Mouse (Mus musculus): Measurements from ENCODE around the gene Abhd17b.
"Not testable (repeated sequence)": the region's sequence is repeated elsewhere in the genome, so short reads cannot be mapped to it uniquely, and the experiment has no call there.

Abhd17b gene

DNA sequence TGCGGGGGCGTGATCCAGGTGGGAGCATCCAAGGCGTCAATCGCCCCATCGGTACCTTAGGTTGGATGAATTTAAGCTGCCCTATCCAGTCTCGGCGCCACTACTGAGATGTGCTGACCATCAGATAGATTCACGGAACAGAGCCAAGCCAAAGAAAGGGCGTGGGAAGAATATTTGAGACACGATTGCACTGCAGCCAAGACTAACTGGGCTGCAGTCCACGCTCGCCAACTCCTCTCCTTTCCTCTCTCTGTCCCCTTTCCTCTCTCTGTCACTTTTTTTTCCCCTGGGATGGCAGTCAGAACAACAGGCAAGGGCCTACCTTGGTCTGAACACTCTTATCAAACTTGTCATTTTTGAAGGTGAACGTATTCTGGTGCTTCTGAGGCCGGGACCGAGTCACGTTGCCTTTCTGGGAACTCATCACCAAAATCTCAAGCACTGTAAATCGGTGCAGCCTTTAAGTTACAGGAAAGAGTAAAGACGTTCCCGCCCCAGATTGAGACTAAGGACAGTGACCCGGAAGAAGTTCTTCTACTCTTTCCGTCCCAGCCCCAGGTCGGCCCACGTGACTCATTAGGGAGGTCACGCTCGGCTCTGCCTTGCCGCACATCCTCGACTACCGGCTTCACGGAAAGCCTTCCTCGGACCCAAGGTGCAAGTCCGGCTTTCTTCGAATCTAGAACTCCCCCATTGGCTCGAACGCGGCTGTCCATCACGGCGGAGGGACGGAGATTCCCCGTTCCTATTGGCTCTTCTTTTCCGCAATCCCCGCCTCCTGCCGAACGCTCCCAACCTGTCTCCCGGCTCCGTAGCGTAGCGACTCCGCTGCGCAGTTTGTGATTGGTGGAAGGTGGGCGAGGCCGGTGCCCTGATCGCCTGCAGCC is 457 bp upstream of the Abhd17b start, which contains the start of gene 1110059E24Rik:
1110059E24Rik (minus strand) TSS at position 692 of the 887 bp plus-strand sequence.
- DNase-seq (ENCODE audit: low spot score), result peak; percentile 93

DNA sequence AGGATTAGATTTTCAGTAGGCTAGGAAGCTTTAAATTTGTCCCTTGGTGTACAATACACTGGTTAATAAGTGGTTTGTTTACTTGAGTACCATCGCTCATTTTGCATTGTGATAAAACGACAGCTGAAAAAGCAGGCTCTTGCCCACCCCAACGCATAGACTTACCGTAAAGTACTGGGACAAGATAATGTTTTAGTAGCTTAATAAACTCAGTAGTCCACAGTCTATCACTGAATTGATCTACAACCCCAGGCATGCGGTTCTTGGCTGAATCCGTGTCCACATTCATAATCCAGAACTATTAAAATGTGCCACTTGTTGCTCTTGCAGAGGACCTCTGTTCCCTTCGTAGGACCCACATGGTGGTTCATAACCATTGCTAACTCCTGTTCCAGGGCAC is 1.8 kb downstream of the Abhd17b start:
- no peak for DNase-seq (ENCODE audit: low spot score)

DNA sequence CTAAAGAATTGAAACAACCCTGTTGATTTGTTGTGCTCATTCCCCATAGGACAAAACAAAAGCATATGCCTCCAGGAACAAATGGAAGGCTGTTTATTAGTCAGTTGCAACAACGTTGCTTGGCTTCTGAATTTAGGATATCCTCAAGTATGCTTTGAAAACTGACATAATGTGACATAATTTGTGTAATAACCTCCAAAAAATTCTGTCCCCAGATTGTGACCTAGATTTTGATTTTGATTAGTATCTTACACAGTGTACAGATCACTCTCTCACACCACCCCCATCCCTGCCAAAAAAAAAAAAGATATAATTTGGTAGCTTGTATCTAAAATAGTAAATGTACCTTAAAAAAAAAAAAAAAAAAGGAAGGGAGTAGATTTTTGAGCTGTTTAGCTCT is 7.7 kb downstream of the Abhd17b start:
- DNase-seq (ENCODE audit: low spot score), result no peak

DNA sequence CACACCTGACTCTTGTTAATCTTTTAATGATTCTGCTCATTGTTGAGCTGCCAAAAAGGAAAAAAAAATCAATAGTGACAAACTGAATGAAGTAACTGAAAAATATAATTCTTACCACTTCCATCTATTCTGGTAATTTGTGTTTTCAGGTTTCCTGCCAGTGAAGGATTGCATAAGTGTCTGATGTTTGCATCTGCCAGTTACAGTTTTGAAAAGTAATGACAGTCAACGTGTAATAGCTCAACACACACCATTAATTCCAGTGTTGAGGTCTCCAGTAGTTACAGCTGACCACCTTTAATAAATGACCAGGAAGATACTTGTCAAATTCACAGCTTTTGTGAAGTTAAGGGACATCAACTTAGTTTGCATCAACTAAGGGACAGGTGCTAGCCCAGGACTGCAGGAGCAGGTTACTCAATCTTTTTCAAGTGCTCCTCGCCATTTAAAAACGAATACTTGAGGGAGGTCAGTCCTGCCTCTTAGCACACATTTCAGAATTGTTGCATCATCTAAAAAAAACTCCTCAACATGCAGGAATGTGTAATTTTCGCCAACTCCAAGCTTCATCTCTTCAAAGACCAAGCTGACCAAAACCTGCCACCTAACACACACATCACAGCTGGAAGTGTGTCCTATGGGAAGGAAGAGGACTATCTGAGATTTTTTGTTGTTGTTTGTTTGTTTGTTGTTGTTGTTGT is 10.9 kb downstream of the Abhd17b start:
- DNase-seq (ENCODE audit: low spot score), result no peak

DNA sequence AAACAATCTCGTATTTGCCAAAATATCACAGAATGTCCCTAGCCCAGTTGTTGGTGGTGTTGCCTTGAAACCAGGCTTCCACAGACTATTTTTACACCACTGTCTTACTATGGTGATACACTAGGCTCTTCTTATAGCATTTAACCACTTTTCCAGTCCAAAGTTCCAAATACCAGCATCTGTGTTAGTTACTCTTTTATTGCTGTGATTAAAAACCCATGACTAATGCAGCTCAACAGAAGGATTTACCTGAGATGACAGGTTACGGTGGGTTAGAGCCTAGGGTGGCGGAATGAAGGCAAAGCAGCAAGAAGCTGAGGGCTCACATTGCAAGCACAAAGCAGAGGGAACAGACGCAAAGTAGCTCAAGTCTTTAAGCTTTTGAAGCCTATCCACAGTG is 16.7 kb downstream of the Abhd17b start:
- DNase-seq (ENCODE audit: low spot score), result no peak

DNA sequence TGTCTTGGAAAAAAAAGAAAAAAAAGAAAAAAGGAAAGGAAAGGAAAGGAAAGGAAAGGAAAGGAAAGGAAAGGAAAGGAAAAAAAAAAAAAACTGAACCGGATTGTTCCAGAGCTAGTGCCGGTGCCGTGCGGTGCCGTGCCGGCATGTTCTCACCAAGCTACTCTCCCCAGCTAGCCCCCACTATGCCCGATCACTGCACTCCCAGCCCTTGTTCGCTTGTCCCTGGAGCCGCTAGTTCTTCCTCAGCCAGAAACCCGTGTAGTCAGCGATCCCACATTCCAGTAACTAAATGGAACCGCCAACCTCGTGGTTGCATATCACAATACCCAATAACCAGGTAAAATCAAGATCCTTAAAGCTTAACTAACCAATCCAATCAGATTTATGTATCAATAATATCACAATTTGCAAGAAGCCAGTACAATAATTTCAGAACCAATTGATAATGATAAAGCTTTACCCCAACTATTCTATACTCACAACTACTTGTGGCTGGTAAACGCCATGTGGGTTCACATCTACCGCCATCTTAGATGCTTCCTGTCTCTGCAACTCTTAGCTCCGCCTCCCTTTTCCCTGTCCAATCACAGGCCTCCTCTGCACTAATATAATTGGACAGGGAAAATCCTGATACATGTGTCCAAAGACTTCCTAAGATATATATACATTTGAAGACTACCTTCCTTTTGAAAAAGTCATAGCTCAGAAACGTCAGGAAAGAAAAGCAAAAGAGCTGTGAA is 21.5 kb downstream of the Abhd17b start:
- DNase-seq (ENCODE audit: low spot score), result no peak

DNA sequence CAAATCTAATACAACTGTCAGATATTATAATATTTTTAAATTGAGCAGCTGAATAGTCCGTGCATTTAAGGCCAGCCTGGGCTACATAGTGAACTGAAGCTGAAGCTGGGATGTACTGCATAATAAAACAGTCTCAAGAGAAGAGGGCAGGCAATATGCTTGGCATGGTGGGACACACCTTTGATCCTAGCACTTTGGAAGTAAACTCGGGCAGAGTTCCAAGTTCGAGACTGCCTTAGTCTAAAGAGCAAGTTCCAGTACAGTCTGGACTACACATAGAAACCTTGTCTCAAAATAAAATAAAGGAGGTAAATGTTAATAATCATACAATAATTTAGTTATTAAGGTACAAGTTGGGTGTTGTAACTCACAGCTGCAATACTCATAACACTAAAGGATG is 27.1 kb downstream of the Abhd17b start:
- no peak for DNase-seq (ENCODE audit: low spot score)

DNA sequence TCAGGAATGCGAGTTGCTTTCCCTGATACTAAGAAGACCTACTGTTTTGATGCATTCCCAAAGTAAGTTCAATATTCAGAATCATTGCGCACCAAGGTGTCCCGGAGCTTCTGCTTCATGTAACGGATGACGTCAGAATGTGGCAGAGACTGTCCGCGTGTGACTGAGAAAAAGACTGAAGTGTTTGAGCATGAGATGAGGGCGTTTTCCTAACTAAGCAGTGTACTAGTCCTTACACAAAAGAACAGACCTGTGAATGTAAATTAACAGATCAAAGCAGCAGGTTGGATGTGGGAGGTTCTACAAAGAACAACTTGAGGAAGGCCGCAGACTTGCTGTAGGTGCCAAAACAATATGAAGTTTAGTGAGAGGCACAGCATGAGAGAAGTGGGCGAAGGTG is 28.0 kb downstream of the Abhd17b start:
- no peak for DNase-seq (ENCODE audit: low spot score)

DNA sequence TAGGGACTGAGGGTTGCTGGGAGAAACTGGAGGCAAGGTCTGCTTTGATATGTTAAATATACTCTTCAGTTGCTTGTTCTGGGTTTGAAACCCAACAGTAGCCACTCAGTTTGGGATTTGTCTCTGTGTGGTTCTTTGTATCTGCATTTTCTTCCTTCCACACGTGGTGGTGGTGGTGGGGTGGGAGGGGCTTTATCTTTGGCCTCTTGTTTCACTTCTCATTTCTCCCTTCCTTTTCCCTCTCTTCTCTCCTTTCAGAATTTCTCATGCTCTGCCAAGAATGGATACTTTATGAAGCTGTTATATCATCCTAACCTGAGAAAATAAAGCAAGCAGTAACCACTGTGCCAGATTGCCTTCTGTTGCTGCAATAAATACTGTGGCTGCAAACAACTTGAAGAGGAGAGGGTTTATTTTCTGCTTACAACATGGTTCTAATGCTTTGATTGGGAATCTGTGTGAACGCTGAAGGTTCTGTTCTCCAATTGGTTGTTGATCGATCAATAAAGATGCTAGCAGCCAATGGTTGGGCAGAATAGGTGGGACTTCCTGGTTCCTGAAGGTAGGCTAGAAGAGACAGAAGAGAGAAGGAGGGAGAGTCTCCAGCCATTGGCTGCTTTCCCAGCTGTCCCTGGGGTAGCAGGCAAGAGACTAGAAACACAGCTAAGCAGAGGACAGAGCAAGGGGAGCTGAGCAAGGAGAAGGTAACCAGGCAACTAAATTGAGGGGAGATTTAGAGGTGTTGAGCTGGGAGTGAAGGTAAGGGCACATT is 60.5 kb downstream of the Abhd17b start:
- no peak for DNase-seq (ENCODE audit: low spot score)

DNA sequence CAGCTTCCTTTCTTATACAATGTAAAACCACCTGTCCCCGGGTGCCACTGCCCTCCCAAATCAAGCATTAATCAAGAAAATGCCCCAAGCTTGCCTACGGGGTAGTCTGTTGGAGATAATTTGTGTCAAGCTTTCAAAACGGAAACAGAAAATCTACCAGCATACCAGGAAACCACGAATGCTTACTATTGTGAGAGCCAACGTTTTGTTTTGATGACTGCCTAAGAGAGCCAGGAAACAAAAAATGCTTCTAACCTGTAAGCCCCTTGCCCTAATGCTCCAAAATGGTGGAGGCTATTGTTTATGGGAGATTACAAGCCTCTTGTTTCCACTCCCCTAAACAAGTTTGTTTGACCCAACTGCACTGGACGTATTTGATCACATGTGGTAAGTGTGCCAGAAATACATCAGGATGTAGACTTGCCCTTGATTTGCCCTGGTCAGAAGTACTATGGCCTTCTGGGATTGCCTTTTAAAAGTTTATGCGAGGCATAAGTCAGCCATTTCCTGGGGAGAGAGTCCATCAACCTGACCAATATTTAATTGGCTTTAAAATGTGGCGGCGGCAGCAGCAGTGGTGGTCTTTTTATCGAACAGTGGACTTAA is 61.4 kb downstream of the Abhd17b start:
- DNase-seq (ENCODE audit: low spot score), result no peak

DNA sequence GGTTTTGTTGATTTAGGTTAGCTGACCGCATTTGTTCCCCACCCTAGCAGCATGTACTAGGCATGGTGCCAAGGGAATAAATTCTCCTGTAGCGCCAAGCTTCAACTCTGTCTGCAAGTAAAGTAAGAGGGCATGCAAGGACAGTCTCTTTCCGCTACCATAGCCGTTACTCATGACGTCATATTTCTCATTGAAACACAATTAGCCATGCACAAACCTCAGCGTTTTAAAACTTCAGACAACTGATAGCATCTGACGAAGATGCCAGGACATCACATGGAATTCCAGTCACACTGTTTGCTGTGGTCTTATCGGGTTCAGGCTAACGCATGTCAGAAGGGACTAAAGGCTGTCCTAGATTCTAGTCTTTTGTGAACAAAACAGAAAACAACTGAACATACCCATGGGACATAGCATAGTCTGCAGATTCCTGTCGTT is 62.0 kb downstream of the Abhd17b start:
- DNase-seq (ENCODE audit: low spot score), result no peak

DNA sequence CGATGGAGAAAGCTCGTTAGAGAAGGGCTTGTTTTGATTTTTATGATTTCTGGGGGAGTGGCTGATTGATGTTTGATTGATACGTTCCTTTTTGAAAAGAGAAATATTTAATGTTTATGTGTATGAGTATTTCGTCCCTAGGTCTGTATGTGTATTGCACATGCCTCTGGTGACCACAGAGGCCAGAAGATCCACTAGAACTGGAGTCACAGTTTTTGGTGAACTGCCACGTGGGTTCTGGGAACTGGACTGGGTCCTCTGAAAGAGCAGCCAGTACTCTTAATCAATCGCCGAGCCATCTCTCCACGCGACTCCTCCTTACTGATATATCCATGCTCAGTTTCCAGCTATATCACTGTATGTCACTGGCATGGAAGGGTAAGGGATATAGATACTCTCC is 62.5 kb downstream of the Abhd17b start:
- no peak for DNase-seq (ENCODE audit: low spot score)

DNA sequence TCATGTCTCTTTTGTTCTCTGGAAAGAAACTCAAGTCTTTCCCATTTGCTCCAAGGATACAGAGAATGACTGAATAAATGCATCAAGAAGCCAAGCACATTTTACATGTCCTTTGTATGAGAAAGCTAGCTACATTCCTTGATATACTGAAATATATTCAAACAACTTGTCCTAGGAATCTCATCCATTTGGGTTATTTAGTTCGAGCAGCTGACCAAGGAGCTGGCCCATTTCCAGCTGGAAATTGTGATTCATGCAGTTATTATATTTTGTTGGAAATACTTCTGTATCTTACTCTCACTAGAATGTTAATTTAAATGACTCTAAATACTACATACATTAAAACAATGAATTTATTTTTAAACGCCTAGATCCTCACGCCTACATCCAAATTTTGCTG is 63.5 kb downstream of the Abhd17b start:
- no peak for DNase-seq (ENCODE audit: low spot score)

DNA sequence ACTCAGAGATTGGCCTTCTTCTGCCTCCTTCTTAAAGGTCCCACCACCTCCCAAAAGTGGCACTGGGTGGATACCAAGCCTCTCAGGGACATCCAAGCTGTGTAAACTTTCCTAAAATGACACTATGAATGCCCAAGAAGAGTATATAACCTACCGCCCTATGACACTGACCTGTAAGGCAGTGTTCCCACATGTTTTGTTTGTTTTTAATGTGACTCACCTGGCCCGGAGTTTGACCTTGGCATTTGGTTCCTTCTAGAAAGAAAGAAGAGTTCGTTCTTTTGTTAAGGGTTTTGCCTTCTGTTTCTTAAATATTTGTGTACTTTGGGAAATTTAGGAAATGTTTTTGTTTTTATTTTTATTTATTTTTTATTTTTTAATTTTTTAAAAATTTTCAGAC is 66.2 kb downstream of the Abhd17b start:
- DNase-seq (ENCODE audit: low spot score), result no peak

DNA sequence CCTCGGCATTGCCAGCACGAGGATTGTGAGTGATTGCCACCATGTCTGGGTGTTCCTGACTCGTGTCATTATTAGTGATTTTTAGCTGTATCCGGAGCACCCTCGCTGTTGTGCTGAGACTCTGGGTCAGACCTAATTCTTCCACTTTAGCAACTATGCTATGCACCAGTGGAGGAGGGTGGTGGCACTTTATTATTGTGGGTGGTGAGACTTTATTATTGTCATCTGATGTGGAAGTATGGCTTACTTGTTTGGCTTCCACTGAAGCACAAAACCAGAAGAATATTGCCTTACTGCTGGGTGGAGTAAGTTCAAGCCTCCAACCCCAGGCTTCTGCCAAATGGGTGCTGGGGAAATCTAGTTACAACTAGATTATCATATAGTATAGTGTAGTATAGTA is 68.0 kb downstream of the Abhd17b start:
- DNase-seq (ENCODE audit: low spot score), result no peak

DNA sequence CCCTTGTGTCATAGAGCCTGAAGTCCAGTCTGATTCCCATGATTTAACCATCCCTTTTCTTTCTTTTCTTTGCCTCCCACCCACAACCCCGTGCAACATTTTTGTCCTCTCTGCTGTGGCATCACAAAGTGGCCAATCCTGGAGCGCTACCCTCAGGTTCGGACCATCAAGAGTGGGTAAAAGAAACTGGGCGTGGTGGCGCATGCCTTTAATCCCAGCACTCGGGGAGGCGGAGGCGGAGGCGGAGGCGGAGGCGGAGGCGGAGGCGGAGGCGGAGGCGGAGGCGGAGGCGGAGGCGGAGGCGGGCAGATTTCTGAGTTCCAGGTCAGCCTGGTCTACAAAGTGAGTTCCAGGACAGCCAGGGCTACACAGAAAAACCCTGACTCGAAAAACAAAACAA is 70.3 kb downstream of the Abhd17b start:
- not testable (repeated sequence) for DNase-seq (ENCODE audit: low spot score)

DNA sequence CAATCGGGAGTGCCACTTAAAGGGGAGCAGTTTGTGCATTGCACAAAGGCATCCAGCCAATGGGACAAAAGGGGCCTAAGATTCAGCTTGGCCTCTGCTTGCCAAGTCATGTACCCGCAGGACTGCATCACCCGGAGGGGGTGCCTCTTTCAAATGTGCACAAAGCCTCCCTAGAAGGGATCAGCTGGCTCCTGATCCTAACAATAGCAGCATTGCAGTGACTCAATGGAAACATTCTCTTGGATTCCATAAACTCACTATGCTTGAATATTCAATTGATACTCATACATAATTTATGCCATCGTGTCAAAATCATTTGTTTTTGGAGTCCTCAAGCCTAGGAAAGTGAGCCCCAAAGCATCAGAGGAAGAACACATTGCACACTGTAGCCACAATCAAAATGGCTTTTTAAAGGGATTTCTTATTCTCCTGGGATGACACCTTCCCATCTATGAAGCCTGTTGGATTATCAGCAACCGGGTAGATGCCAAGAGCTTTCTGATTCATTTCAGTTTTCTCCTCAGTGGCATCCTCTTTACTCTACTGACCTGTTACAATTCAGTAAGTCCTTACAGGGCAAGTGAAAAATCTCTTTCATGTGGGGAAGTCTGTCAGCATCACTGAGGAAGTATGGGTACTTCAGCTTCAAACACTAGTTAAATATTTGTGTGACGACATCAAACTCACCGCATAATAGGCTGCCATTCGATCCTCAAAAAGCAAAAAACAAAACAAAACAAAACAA is 71.1 kb downstream of the Abhd17b start:
- peak; percentile 59 for DNase-seq (ENCODE audit: low spot score)

DNA sequence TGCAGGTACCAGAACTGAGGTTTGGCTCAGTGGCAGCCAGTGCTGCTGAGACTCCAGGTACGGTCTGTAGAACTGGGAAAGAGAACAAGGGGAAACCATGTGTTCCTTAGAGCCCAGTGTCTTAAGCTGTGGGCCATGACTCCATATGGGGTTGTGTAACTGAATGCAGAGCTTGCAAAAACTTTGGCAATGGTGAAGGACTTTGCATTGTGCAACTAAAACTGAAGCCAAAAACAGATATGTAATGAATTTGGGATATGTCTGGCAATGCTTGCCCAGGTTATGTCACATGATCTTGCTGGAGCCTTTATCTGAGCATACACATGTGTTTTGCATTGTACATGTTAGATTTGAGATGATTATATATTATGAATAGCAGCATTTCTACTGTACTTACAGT is 72.2 kb downstream of the Abhd17b start:
- no peak for DNase-seq (ENCODE audit: low spot score)

DNA sequence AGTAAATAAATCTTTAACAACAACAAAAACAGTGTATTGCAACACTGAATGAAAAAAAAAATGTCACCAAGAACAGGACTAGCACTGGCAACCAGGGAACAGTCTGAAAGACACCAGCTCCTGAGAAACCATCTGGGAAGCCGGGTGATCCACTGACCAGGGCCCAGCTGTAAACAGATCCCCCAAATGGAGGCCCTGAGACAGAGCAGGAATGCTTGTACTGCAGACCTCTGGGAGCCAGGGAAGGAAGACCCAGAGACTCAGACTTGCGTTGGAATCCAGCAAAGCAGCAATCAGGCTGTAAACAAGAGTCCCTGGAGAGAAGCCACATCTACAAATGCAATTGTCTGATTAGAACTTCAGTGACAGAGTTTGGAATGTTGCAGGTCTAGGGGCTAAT is 74.1 kb downstream of the Abhd17b start:
- DNase-seq (ENCODE audit: low spot score), result no peak

DNA sequence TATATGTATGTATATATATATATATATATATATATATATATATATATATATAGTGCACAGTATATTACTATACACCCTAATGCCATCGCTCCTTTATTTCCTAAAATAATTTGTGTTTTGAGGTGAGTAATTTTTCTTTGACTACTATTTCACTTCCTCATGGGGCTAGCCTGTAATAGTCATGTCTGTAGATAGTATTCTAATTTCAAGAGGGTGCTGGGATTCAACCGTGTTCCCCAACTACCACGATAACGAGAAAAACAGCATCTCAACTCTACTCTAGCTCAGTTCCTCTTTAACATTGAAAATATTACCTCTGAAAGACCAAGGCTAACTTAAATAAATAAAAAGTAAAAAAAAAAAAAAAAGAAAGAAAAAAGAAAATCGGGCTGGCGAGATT is 75.4 kb downstream of the Abhd17b start:
- DNase-seq (ENCODE audit: low spot score), result no peak

DNA sequence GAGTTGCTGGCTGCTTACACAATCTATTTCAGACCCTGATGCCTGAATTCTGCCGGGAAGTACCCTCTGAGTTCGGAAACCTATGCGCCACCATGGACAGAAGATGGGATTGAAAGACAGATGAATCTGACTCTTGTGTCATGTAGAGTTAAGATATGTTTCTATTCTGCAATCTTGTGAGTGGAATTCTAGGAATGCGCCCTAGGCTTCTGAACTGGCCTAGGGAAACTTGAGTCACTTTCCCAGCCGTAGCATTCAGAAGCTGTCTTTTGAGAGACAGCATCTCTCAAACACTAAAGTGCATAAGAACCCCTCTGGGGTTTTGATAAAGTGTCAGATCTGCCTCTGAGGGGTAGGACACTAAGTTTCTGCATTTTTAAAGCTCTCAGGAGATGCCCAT is 78.9 kb downstream of the Abhd17b start:
- no peak for DNase-seq (ENCODE audit: low spot score)

All from layer of hippocampus, adult 9-10 months (tissue).